Mouse (Mus musculus) lung, adult 2 months (tissue): ENCODE data around the gene Tas1r1.

Source experiments
- CTCF ChIP-seq: fragments of 200-500 bp; IDR thresholded peaks from 2 replicates; pipeline ENCODE4 v1.5.1; 2011; ENCODE audit warnings: mild to moderate bottlenecking, low read length, control low read depth; ENCODE audit not compliant: insufficient read depth
- POLR2A ChIP-seq: fragments of 200-500 bp; IDR thresholded peaks from 2 replicates; pipeline ENCODE4 v1.6.1; 2011; ENCODE audit warnings: low read depth, mild to moderate bottlenecking, control low read depth, low read length, borderline replicate concordance; ENCODE audit errors: extremely low read depth

- TF ChIP-seq POLR2A (no peak), CTCF (no peak)
Measured at GRCm38 (mm10) chr4:152032922-152033321, 5.4 kb downstream of the Tas1r1 start.
